Mouse (Mus musculus) bone marrow, adult 2 months (tissue): ENCODE results near the gene Orai3.

Experiments used
- CTCF ChIP-seq: fragments of 200-500 bp; IDR thresholded peaks from 2 replicates; pipeline ENCODE4 v1.5.1; 2011; ENCODE audit warnings: low read length, control low read depth; ENCODE audit not compliant: control insufficient read depth, insufficient read depth
- POLR2A ChIP-seq: fragments of 200-500 bp; IDR thresholded peaks from 2 replicates; pipeline ENCODE4 v1.6.1; 2011; ENCODE audit warnings: low read depth, mild to moderate bottlenecking, control low read depth, low read length, borderline replicate concordance; ENCODE audit not compliant: control insufficient read depth

- TF ChIP-seq POLR2A (0 out of 2 replicates have a peak, but pooled peaks have one; percentile 18), CTCF (peak; percentile 74)
These were observed 30.9 kb downstream of the Orai3 start, which contains the start of gene Hsd3b7 for GRCm38 (mm10) chr7:127800435-127801009.
